Mouse (Mus musculus) mouse trophoblast stem cell (cell line): ENCODE data around the gene Rasa4.

Experiments used
- in situ Hi-C, 2 experiments: fragments of 300-500 bp; cut with MseI, MboI; formaldehyde crosslinking; loops; 2 replicates in 1 of 2; 3 replicates in 1 of 2; pipeline ENCODE4 v1.15.1; 2025

Gene Rasa4

DNA sequence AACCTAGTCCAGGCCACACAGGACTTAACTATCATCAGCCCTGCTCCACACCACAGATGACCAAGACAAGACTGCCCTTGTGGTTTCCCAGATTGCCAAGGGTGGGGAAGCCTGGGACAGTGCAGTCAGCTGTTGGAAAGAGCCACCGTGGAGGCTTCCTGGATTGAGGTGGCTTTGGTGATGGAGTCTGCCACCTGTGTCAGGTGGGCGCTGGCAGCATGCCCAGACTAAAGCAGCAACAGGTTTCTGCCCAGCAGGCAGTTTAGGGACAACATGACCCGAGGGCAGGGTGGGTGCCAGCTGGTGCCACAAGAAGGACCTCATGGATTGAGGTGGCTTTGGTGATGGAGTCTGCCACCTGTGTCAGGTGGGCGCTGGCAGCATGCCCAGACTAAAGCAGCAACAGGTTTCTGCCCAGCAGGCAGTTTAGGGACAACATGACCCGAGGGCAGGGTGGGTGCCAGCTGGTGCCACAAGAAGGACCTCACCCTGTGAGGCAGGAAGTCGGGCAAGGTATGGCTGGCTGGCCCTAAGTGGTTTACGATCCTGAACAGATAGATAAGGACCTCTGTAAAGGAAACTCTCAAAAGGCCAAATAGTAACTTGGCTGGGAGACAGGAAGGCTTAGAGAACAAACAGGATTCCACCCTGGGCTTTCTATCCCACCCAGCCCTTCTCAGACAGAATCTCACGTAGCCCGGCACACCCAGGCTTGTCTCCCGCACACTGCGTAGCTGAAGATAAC, 17.1 kb upstream of the Rasa4 start:
- in situ Hi-C loops, result loop anchor here in 1 of 2 experiments (10.0 kb wide), 1 partner anchor 92 kb away; the partner anchor contains the start of gene Ssc4d

DNA sequence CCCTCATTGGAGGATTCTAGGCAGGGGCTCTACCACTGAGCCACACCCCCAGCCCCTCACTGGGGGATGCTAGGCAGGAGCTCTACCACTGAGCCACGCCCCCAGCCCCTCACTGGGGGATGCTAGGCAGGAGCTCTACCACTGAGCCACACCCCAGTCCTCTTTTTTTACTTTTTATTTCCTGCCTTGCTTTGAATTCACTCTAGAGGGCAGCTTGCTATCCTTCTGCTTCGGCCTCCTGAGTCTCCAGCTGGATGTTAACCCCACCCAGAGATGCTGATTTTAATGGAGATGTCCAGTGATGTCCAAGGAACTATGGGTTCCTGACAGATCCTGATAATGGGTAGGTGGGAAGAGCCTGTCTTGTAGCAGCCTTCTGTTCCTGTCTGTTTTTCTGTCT, 14.3 kb upstream of the Rasa4 start:
- in situ Hi-C loops, result loop anchor here in 1 of 2 experiments (10.0 kb wide), 1 partner anchor 95 kb away; the partner anchor contains the start of gene Ssc4d

DNA sequence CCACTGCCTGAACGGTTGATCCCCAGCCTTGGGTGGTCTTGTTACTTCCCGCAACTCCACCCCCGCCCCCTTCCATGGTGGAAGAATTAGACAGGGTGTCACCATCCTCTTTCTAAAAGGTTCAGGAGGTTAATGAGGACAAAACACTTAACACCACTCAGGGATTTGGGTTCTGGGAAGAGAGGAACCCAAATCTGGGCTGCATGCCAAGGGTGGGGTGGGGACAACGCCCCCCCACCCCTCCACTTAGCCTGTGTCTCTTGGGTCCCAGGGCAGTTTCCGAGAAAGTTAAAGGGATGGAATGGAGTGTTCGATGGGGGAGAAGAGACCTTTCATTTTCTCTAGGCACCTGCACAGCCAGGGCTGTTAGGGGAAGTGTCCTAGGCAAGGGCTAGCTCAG, 10.7 kb upstream of the Rasa4 start:
- in situ Hi-C loops, result no loop called here

GRCm38 (mm10) chr5:136073526-136073925, 10.2 kb upstream of the Rasa4 start:
- in situ Hi-C loops, result no loop called here

DNA sequence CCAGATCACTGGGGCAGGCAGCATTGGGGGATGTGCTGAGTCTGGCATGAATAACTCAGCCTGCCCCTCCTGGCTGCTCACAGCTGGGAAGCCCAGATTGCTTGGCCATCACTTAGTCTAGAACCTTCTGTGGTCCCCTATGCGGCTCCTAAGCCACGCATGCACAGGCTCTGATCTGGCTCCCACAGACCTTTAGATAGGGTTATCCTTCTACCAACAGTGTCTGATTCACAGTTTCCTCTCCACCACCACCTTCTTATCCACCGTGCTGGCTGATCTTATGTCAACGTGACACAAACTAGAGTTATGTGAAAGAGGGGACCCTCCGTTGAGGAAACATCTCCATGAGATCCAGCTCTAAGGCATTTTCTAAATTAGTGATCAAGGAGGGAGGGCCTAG, 8.6 kb upstream of the Rasa4 start:
- in situ Hi-C loops, result no loop called here

DNA sequence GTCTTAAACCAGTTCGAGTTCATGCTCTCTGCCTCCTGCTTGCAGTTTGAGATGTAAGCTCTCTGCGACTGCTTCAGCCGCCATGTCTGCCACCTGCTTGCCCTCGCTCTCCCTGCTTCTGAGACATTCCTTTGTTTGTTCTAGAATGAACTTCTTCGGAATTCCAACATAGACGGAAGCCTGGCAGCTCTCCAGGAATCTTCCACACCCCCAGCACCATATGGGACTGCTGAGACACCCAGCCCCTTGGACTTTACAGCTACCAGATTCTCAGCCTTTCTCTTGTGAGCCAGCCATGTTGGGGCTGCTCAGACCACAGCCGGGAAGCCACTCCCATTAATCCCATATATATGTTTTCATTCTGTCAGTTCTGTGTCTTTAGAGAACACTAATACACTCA, 7.4 kb upstream of the Rasa4 start:
- in situ Hi-C loops, result no loop called here

- in situ Hi-C loops, result no loop called here
These were observed 6.6 kb upstream of the Rasa4 start for GRCm38 (mm10) chr5:136077001-136077550.

DNA sequence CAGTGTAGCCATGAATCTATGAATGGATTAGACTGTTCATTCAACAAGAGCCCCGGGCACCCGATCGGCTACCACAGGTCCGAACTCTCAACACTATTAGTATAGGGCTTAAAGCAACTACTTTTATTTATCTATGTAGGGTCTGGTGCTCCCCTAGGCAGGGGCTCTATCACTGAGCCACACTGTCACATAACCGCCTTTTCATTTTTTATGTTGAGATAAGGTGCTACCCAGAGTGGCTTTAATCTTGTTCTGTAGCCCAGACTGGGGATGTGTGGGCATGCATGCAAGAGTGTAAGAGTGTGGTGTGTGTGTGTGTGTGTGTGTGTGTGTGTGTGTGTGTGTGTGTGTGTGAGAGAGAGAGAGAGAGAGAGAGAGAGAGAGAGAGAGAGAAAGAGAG, 5.6 kb upstream of the Rasa4 start:
- in situ Hi-C loops, result no loop called here

GRCm38 (mm10) chr5:136082345-136082744, 1.4 kb upstream of the Rasa4 start:
- in situ Hi-C loops, result no loop called here

- in situ Hi-C loops, result no loop called here
These were observed 597 bp downstream of the Rasa4 start for GRCm38 (mm10) chr5:136084144-136084881.

DNA sequence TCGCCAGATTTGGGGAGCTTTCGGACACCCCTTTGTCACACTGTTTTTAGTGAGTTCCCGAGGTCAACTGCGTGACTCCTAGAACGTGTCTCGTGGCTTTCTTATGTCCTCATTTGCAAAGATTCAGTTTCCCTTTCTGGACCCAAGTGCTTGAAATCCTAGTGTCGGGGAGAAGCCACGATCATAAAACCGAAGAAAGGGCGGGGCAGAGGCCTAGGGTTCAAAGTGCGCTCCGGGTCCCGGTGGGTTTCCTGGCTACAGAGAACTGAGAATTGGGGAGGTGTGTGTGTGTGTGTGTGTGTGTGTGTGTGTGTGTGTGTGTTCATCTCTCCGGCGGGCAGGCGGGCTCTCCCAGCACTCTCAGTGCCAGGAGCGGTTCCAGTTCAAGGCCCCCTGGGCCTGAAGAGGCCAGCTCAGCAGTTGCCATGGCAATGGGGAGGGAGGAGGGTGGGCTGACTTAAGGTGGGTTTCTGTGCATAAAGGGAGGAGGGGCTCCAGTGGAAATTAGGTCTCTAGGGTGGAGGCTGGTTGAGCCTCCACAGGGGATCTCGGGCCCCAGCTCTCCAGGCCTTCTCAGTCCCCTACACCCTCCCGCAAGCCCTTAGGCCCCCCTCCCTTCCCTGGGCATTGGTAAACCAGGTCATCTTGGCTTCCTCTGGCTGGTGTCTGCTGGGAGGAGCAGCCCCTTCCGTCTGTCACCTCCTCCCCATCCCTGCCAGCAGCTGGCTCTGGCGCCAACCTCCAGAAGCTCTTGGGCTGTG, 1.4 kb downstream of the Rasa4 start:
- in situ Hi-C loops, result no loop called here

GRCm38 (mm10) chr5:136086290-136086689, 2.6 kb downstream of the Rasa4 start:
- in situ Hi-C loops, result no loop called here

DNA sequence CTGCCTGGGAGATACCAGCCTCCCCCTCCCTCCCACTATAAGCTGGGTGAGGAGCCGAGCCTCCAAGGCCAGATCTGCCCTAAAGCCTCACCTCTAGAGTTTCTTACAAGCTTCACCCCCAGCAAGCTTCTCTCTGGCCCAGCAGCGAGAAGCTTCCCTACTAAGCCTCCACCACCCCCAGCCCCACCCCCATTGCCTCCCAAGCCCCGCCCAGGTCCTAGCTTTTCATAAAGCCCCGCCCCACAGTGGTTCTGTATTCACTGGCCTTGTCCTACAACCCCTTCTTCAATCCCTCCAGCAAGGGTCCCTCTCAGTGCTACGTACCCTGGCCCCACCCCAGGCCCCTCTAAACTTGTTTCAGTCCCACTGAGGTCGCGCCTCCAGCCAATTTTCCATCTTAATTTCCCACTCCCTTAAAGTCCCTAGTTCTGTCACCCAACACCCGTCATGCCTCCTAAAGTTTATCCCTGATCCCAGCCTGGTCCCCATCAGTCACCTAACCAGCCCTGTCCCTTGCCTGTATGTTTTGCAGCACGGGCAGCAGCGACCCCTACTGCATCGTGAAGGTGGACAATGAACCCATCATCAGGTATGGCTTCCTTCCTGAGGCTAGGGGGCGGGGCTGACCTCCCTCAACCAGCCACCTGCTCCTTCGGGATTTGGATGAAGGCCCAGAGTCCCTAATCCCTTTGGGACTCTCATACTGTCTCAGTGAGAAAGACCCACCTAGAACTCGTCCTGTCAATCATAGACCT, 5.3 kb downstream of the Rasa4 start:
- in situ Hi-C loops, result no loop called here

- in situ Hi-C loops, result no loop called here
These were observed 8.2 kb downstream of the Rasa4 start for GRCm38 (mm10) chr5:136091927-136092326.

GRCm38 (mm10) chr5:136094249-136095010, 10.7 kb downstream of the Rasa4 start:
- in situ Hi-C loops, result no loop called here

GRCm38 (mm10) chr5:136095089-136095488, 11.4 kb downstream of the Rasa4 start:
- in situ Hi-C loops, result no loop called here

DNA sequence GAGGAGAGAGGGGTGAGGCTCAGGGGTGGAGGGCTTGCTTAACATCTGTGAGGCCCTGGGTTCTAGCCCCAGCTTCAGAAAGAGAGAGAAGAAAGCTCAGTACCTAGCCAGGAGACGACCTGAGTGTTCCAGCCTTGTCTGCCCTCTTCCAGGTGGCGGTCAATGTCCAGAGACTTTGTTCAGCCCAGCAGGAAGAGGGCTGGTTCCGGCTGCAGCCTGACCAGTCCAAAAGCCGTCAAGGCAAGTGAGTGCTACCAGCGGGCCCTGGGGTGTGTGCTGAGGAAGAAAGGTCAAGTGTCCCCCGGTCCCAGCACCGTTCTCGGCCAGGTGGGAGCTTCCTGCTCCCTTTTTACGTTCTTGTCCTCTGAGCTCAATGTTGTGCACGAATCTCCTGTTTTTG, 14.8 kb downstream of the Rasa4 start:
- in situ Hi-C loops, result no loop called here

DNA sequence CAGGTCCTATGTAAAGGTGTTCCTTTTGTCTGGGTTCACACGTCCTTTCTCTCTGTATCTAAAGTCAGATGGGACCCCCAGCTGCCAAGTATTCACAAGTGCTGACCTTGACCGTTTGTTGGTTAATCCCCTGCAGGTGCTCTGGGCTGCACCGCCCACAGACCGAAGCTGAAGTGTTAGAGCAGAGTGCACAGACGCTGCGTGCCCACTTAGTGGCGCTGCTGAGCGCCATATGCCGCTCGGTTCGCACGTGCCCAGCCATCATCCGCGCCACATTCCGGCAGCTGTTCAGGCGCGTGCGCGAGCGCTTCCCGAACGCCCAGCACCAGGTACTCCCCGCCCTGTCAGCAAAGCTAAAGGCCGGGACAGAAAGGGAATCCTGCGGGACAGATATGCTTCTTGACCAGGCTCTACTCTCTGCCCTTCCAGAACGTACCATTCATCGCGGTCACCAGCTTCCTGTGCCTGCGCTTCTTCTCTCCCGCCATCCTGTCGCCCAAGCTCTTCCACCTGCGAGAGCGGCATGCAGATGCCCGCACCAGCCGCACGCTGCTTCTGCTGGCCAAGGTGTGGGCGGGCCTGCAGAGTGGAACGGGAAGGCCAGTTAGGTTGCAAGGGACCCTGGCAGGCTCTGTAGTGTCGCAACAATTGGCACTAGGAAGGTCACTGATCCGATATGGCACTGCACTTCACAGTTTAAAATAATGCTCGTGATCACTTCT, 18.5 kb downstream of the Rasa4 start:
- in situ Hi-C loops, result no loop called here

GRCm38 (mm10) chr5:136104511-136104910, 20.8 kb downstream of the Rasa4 start:
- in situ Hi-C loops, result no loop called here

DNA sequence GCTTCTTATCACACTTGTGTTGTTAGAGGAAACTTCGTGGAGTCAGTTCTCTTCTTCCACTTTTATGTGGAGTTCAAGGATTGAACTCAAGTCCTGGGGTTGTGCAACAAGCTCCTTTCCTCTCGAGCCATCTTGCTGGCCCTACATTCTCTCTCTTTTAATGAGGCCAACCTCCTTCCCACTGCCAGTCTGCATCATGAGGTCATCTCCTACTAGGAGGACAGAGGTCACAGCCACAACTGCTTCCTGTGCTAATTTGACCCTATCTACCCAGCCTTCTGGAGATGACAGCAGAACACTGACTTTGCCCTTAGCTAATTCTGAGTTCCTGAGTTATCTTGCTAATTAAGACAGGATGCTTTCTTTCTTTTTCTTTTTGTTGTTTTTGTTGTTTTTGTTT, 24.8 kb downstream of the Rasa4 start:
- in situ Hi-C loops, result no loop called here
